In the genomic region with DNA sequence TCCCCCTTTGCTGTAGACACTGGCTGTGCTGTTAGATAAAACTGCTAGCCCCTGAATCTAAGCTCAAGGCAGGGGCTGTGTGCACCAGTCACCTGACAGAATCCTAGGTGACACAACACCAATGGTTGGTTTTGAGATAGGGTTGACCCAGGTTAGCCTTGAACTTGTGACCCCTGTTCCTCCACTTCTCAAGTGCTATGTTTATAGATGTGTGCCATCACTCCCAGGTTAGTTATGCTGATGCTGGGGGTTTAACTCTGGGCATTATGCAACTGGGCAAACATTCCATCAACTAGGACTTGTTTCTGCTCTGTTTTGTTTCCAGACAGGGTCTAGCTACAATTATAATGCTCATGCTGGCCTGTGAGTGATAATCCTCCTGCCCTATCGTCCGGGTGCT, we compare ENCODE assay signal across 19 mouse cellular contexts. TPM values are rescaled to one million over a fixed set of nuclear protein-coding genes. Genes with fewer than 3 reads are reported as not detected.
"Had no signal": no experiment of that assay in that cellular context is flagged by ENCODE, and none has a peak within 500 bp of the region (broad histone marks: within the 10 kb centered on the region; RNA-seq: fewer than 3 reads in every experiment).

No protein-coding gene starts in this region.

- H3K4me2 ChIP-seq: limb, embryonic 13.5 days; lung, embryonic 15.5 days; midbrain, embryonic 13.5 days had no signal

- H3K9me3 ChIP-seq: limb, embryonic 10.5 days; limb, embryonic 13.5 days; lung, embryonic 15.5 days; megakaryocyte, embryonic 14.5 days; midbrain, embryonic 10.5 days; midbrain, embryonic 13.5 days had no signal

- H3K27ac ChIP-seq: kidney, postnatal 0 days; layer of hippocampus, adult 2 months; limb, embryonic 10.5 days; limb, embryonic 13.5 days; lung, embryonic 15.5 days; midbrain, embryonic 10.5 days; midbrain, embryonic 13.5 days had no signal

- H3K27me3 ChIP-seq: limb, embryonic 13.5 days; lung, embryonic 15.5 days; megakaryocyte, embryonic 14.5 days; midbrain, embryonic 13.5 days had no signal

- H3K4me3 ChIP-seq: layer of hippocampus, adult 2 months; limb, embryonic 10.5 days; limb, embryonic 13.5 days; lung, embryonic 15.5 days; megakaryocyte, embryonic 14.5 days; midbrain, embryonic 10.5 days; midbrain, embryonic 13.5 days had no signal

- DNase-seq: kidney, adult 2 months; kidney, postnatal 25 days; layer of hippocampus, adult 9-11 months; lung, adult 18-20 months; lung, postnatal 10 days; lung, postnatal 36 days; thymus, adult 18-20 months; thymus, postnatal 36 days had no signal

- H3K9ac ChIP-seq: limb, embryonic 13.5 days; lung, embryonic 15.5 days; midbrain, embryonic 13.5 days had no signal

- H3K4me1 ChIP-seq: limb, embryonic 10.5 days; limb, embryonic 13.5 days; lung, embryonic 15.5 days; megakaryocyte, embryonic 14.5 days; midbrain, embryonic 10.5 days; midbrain, embryonic 13.5 days had no signal

- ATAC-seq: intestine, embryonic 16.5 days; midbrain, embryonic 13.5 days had no signal

RNA-seq across cellular contexts. Expression of gene Serpind1, which starts 44.1 kb away (rescaled TPM):
- polyA plus RNA-seq: small intestine, adult 2 months; testis, adult 2 months had no signal
